Mouse (Mus musculus) cerebellum, adult 11 months (tissue): Measurements from ENCODE around the gene Rab44.
"Not testable (repeated sequence)": the region's sequence is repeated elsewhere in the genome, so short reads cannot be mapped to it uniquely, and the experiment has no call there.

Experiments used
- DNase-seq: peaks from one replicate; pipeline ENCODE4 v3.0.0; 2022

Gene Rab44

DNA sequence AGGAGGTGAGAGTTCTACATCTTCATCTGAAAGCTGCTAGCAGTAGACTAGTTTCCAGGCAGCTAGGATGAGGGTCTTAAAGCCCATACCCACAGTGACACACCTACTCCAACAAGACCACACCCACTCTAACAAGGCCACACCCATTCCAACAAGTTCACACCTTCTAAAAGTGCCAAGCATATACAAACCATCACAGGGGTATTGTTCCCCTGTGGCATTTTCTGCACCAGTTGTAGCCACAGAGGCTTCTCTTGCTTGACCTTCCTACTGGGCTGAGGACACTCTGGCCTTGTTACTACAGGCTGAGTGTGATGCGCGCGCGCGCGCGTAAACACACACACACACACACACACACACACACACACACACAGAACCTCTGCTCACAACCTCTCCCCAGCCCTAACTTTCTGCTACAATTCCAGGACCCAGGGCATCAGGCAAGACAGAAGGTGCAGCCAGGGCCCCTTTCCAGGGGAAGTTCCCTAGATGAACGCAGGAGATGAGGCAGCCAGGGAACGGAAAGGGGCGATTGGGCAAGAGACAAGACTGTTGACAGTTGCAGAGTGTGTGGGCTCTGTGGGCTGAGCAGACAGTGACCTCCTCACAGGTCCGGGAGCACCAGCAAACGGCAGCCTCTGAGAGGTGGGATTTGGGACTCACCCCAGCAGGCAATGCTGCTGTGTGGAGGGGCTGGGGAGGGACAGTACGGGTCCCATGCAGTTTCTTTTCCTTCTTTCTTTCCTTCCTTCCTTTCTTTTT, at the start of gene Rab44:
Rab44 (plus strand) TSS at position 555 of the 762 bp plus-strand sequence.
- no peak for DNase-seq

DNA sequence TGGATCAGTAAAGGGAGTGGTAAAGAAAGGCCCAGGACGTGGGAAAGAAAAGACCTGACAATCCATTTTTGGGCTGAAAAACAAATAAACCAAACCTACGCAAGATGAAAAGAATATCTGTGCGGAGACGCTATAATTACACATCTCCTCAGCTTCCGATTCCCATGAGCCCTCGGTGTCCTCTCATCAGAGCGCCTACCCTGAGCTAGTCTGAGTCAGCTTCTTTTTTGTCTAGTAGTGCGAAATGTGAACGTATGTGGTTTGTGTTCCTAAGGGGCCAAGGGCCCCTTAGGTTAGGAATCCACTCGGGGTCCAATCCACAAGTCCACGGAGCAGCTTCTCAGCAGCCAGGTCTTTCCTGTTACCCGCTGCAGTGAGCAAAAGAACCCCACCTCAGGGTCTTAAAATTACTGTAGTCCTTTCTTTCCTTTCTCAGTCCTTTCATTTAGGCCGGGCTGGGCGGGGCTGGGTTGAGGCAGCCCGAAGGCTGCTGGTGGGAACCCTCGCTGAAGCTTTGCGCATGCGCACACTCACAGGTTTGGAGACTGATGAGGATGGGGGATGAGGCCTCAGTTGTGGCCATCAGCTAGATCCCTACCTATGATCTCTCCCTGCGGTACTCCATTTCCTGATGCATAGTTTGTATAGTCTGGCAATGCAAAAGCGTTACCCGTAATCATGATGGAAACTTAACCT, 48.6 kb upstream of the Rab44 start:
- no peak for DNase-seq

DNA sequence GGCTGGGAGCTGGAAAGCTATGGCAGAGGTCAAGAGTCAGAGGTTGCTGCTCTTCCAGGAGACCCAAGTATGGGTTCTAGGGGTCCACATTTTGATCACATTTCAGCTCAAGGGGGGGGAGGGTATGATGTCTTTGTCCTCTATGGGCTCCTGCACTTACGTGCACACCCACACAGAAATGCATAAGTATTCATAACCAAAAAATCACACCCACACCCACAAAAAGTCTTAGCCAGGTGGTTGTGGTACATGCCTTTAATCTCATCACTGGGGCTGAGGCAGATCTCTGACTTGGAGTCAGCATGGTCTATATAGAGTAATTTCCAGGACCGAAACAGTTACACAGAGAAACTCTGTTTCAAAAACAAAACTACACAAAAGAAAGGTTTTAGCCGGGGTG, 48.0 kb upstream of the Rab44 start:
- DNase-seq, result no peak

DNA sequence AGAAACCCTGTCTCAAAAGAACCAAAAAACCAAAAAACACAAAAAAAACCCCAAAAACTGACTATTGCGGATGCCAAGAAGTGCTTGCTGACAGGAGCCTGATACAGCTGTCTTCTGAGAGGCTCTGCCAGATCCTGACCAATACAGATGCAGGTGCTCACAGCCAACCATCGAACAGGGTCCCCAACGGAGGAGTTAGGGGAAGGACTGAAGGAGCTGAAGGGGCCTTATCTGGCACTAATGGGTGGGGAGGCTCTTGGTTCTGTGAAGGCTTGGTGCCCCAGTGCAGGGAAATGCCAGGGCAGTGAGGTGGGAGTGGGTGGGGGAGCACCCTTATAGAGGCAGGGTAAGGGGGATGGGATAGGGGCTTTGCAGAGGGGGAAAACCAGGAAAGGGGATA, 46.5 kb upstream of the Rab44 start:
- DNase-seq, result not testable (repeated sequence)

DNA sequence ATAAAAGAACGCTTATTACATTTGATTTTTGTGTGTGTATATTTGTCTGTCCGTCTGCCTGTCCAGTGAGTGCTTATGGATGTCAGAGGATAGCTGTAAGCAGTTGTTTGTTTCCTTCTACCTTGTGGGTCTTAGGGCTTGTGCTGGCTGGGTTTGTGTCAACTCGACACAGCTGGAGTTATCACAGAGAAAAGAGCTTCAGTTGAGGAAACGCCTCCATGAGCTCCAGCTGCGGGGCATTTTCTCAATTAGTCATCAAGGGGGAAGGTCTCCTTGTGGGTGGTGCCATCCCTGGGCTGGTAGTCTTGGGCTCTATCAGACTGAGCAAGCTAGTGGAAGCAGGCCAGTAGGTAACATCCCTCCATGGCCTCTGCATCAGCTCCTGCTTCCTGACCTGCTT, 46.1 kb upstream of the Rab44 start:
- no peak for DNase-seq

DNA sequence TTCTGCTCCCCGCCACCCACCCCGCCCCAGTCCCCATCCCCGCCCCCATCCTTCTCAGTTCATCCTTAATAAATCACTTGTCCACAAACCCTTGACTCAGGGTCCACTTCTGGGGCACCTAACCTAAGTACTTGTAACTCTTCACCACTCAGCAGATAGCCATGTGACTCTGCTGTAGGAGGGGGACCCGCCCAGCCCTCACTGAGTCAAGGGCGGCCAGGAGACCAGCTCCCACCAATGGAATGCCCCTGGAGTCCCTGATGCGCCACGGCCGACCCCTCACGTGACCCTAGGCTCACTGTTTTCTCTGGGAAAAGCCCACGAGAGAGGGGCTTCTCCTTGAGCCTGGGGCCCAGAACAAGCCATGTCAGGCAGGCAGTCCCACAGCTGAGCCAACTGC, 44.9 kb upstream of the Rab44 start:
- no peak for DNase-seq

DNA sequence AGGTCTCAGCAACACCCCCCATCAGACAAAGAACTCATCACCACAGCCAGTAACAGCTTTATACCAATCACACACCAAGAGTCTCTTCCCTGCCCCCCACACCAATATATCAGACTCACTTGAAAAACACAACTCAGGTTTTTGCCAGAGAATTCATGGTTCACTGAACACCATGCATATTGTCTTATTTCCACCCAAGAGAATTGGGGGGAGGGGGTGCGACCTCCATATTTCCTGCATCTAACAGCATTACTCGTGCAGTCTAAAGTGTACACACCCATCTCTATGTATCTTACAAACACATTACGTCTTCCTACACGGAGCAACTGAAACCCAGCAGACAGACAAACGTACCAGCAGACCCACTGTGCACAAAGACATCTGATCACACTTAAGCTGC, 42.1 kb upstream of the Rab44 start:
- no peak for DNase-seq

DNA sequence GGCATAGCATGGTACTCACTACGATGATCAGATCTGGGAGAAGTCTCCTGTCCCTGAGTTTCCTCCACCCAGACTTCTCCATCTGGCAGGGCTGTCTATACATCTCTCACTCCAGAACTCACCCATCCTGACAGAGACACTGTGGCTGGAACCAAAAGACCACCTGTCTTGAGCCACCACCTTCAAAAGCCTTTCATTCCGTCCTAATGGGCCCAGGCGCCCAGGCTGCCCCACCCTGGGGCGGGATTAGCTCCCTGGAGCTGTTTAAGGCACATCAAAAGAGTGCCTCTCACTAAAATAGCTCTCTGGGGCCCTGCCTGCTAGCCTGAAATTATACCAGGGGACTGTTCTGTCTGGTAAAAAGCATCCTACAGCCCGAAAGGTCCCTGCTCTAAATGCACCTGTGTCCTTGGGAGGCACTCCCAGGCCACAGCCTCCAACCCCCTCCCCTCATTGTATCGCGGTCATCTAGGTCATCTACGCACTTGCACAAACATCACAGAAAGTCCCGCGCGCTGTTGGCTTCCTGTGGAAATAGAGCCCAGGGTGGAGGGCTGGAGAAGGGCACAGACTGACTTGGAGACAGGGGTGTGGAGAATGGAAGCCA, 41.1 kb upstream of the Rab44 start:
- no peak for DNase-seq

DNA sequence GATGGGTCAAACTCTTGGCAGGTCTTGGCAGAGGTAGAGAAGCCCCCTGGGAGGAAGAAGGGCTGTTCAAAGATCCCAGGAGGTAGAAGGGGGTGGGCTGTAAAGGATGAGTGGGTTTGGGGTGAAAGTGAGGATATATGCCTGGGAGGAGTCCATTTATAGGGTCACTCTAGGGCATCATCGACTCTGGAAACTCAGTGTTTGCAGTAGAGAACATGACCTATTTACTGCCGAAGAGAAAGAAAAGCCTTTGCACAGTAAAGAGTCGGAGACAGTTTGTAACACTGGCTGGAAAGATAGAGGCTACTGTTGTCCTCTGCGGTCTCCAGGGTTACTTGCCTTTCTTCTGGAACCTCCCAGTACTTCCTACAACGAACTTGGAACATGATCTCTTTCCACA, 40.6 kb upstream of the Rab44 start:
- no peak for DNase-seq

DNA sequence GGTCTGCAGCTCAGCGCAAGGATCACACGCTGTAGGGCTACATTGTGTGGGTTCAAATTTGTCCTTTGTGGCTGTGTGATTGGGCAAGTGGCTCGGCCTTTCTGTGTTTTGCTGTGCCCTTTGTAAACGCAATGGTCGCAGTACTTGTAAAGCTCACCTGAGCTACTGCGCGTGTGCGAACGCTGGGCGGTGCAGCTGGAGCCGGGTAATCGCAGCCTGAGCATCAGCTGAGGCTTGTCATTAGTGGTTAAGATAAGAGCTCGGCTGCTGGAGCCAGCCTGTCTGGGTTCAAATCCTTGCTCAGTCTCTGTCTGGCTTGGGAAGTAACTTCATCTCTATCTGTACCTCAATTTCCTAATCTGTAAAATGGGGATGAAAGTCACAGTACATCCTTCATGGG, 39.9 kb upstream of the Rab44 start:
- no peak for DNase-seq

DNA sequence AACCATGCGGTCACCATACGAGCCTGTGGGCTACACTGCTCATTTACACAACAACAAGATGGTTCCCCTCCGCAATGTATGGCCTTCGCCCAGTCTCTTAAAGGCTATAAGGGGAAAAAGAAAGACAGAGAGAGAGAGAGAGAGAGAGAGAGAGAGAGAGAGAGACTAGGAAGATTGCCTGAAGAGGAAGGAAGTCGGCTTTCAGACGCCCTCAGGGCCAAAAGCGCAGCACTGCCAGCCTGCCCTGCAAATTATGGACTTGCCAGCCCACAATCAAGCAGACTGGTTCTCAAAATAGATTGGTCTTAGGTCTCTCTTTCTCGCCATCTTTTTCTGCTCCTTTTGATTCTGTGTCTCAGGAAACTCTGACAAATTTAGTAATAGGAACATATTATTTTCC, 37.7 kb upstream of the Rab44 start:
- DNase-seq, result no peak

DNA sequence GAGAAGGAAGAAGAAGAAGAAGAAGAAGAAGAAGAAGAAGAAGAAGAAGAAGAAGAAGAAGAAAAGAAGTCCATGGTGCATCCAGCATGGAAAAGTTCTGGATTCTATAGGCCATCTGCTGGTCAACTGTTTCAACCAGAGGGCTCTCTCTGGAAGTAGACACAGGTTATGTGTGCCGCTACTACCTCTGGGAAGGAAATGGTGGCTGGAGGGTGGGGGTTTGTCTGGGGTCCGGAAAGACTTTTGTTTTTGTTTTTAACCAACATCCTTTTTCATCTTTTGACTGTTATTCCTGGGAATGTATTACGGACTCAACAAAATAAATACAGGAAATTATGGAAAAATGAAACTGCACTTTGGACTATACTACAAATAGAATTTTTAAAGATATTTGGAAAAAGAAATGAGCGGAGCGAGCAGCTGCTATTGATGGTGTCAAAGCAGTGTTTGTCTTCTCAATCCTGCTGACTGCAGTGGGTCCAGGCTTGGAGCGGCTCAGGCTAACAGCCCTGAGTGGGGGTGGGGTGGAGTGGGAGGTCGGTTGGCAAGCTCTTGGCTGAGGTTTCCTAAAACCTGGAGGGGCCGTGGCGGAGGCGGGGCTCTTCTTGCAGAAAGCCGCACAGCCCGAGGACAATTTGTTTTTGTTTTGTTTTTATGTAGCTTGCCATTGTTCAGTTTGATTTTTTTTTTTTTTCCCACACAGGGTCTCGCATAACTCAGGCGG, 36.0 kb upstream of the Rab44 start:
- DNase-seq, result no peak

DNA sequence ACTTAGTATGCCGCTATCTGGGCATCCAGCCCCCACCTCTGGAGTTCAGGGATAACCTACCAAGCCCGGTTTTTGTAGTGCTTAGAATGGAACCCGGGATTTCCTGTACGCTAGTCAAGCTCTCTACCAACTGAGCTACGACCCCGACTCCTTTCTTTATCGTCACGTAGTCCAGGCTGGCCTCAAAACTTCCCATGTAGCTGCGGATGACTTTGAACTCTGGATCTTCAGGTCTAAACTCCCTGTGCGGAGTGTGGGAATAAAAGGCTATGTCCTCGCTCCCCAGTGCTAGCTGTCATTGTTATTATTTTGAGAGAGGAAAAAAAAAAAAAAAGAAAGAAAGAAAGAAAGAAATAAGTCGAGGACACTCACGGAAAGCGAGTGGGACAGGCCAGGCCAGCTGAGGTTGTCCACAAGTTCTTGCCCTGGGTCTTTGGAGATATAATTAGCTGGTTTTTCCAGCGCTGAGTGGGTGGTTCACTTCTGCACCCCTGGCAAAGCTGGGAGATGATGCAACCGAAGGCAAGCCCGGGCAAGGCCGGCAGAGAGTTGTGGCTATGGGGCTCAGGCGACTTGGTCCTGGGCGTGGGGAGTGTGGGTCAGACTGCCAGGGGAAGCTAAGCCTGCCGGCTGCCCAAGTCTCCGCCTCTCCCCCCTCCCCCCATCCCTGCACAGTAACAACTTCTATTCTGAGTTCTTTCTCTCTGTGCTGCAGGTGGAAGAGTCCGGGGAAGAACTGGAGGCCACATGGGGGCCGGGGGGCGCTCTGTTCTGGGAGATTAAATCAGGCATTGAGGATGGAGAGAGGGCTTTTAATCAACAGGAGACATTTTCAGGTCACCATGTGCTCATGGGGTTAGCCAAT, 35.2 kb upstream of the Rab44 start:
- DNase-seq, result no peak

DNA sequence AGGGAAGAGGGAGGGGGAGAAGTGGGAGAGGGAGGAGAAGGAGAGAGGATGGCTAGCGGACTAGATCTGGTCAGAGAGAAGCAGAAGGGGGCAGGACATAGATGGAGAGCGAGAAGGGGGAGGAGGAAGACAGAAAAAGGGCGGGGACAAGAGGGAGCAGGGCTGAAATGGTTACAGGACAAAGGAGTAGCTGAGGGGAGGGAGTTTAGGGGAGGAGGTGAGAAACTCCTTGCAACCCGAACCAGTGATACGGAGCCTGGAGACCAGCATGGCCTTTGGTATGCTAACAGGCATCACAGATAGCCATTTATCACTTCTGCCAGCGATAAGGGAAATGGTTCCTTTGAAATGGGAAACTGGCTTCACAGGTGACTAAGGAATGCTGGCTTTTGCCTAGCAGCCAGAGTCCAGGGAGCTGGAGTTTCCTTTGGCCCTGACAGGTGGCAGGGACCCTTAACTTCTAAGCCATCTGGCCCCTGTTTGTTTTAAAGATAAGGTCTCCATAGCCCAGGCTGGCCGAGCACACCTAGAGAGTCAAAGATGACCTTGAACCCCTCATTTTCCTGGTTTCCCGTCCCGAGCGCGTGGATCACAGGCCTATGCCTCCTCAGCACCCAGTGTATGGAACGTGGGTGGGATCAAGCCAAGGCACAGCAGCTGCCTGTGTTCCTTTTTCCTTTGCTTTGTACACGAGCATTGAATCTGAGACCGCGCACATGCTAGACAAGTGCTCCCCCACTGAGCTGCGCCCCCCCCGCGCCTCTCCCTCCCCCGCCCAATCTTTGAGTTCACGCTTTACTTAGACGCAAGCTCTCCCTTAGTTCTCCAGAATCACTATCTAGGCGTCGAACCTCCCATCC, 33.0 kb upstream of the Rab44 start:
- DNase-seq, result no peak

DNA sequence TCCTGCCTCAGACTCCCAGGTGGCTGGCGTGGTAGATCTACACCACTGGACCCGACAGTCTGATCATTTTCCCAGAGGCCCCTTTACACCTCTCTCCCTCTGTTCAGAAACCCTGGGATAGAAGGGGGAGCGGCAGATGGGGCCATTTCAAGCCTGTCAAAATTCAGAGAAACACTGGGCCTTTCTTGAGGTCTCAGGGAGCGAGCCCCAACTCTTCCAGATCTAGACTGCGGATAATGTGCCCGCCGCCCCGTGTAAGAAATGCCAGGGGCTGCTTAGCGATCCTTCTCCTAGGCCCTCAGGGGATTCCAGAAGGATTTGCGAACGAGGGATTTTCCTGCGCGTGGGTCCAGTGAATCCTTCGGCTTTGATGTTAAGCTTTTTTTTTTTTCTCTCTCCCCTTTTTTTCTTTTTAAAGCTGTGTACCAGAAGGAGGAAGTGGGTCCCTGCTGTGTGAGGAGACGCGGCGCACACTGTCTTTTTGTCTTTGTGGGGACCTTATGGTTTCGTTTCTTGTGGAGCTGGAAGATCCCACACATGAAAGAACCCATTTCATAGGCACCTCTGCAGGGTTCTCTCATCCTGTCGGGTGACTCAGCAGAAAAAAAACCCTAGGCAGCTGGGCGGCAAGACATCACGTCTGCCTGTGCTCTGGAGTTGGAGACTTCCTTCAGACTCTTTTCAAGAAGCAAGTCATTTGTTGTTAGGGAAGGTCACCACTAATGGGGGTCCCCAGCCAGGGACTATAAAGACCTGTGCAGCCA, 32.1 kb upstream of the Rab44 start:
- DNase-seq, result no peak

DNA sequence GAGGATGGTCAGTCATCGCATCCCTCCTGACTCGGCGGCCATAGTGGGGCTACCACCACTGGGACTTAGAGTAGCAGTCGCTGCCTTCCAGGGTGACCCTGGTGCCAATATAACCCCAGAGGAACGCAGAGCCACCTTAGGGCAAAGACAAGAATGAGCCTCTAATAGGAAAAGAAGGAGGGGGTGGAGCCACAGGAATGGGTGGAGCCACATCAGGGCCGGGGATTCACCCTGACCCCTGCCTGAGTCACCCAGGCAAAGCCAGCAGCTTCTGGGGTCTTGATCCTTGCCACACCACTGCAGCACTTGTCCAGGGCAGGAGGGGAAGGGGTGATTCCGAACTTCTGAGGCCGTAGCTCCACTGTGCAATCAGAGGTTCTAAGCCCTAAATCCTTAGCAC, 30.4 kb upstream of the Rab44 start:
- no peak for DNase-seq

DNA sequence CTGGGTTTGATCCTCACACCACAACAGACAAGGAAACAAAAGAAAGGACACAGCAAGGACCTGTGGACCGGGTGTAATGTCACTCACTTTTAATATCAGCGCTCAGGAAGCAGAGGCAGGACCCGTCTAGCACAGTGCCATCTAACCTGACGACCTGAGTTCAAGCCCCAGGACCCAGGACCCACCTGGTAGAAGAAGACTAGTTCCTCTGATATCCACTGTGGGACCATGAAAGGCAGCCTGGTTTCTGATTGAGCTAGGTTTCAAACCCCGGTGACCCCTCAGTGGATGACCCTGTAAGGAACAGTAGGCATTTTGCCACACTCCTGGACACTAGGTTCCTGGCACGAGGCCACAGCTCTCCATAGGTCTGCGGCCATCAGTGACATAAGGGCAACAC, 29.3 kb upstream of the Rab44 start:
- no peak for DNase-seq

DNA sequence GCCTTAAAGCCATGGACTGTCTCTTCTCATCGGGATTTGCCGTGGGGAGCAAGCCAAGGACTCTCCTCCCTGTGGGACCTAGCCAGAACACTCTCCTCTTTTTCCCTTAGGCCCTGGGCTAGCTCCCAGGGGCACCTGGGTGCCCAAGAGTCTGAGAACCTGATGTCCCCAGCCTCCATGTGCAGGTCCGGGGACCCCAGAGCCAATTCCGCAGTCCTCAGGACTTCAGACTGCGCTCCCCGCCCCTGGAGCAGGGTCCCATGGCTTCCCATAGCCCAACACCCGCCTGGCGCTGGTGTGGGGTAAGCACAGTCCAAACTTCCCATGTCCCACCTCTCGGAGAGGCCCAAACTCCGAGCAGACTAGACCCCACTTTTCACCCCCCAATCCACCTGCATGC, 28.7 kb upstream of the Rab44 start:
- no peak for DNase-seq

DNA sequence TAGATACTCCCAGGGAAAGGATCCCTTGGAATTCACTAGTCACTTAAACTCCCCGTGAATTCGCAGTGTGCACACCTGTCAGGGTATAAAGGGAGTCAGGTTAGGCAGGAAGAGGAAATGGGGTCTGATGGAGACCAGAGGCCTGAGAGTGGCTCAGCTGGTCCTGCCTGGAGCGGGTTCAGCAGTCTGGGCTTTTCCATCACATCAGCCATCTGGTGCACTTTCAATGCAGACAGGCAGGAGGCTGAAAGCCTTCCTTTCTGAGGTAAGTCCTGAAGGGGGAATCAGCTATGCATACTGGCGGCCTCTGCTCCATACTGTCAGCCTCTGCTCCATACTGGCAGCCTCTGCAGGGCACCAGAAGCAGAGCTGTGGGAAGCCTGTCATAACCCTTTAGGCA, 27.0 kb upstream of the Rab44 start:
- DNase-seq, result no peak

DNA sequence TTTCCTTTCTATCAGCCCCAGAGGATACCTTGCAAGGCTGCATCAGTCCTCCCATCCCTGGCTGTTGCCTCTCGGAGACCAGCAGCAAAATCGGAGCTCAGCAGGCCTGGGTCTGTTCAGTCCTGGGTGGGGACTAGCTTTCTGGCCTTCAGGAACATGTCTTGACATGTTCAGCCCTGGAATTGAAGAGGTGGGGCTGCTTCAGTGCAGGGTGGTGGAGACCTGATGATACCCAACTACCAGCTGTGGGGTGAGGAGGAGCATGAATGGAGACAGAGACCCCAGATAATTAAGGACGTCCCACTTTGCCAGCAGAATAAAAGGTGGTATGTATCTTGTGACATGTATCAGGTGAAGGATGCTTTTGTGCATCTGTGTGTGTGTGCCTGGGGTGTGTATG, 23.2 kb upstream of the Rab44 start, which contains the start of gene Cdkn1a:
Cdkn1a (plus strand) TSS at position 201 of the 400 bp plus-strand sequence.
- no peak for DNase-seq
